Mouse (Mus musculus): ENCODE results near the gene Stk32b. TPM values are rescaled to one million over a fixed set of nuclear protein-coding genes. Genes with fewer than 3 reads are reported as not detected.

The Stk32b gene
- polyA plus RNA-seq (2016; fragmentation: Nextera tagmentation; extraction: Ambion mirVana), result 11.9 and 13.4 TPM in 2 replicates

DNA sequence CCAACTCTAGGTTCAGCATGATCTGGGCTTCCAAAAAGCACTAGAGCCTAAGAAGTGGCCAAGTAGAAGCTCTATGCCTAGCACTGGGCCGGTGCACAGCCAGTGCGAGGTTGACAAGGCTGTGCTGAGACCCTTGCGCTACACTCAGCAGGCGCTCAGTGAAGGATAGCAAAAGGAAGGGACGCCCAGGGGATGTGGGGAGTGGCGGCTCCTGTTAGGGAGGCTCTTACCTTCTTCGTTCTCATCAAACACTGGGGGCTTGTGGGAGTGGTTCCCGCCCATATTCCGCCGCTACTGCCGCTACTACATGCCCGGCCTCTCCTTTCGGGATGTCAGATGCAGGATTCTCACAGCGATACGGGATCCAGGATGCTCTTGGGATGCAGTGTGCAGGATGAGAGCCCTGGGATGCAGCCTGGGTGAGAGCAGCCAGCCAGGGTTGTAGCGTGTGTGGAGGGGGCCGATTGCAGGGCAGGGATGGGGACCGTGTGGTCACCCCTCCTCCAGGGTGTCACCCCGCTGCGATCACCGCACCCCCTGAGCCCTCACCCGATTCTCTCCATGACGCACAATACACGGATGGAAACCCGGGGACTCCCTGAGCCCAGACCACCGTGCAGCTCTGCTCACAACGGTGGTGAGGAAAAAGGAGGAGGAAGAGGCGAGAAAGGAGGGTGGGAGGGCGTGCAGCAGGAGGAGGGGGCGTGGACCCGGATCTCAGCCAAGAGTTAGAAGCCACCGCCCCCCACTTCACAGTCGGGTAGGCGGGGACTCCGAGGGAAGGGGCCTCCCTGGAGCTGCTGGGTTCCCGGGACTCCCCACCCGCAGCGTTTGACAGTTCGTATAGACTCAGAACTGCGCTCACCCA is at the start of gene Stk32b:
Gene Stk32b (minus strand): TSS at position 667 of the 868 bp plus-strand sequence.
- peak; percentile 90 for ATAC-seq (ENCODE audit: low FRiP score, low read depth)
- under 1% methylated on average over 40 of the region's 40 CpGs for WGBS
- H3K4me2 ChIP-seq (replicated peaks), result peak within 1 kb of the TSS; percentile 76
- peaks cover 8% of the 10 kb centered on the region; the same call in 1 of the 2 replicates for H3K4me1 ChIP-seq
- H3K27ac ChIP-seq, result peak within 1 kb of the TSS; percentile 5; the same call in 1 of the 2 replicates
- H3K27me3 ChIP-seq (replicated peaks), result peaks cover 2% of the 10 kb centered on the region; the same call in 1 of the 2 replicates
- no peaks in the 10 kb centered on the region for H3K36me3 ChIP-seq
- H3K9me3 ChIP-seq, result no peaks in the 10 kb centered on the region
- peak within 1 kb of the TSS; percentile 42 for H3K4me3 ChIP-seq
- peak within 1 kb of the TSS; percentile 69 for H3K9ac ChIP-seq

DNA sequence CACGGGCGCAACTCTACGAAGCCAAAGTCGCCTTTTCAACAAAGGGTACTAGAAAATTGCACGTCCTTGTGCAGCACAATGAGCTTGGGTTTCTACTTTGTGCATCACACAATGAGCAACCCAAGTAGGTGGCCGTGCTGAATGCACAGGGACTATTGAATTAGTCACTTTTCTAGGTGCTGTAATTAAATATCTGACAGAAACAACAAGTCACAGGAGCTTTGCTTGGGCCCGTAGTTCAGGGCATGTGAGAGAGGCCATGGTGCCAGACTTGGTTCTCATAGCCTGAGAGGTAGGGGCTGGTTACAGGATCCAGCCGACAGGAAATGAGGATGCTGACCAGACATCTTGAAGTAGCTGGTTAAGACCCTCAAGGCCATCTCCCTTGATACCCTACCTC is 48.9 kb upstream of the Stk32b start:
- Histone ChIP-seq H3K4me2 (replicated peaks) (no peak overlapping the region), H3K27me3 (replicated peaks) (0 out of 2 replicates have a peak, but pooled peaks cover 7% of the 10 kb centered on the region), H3K4me3 (no peak overlapping the region), H3K9me3 (no peaks in the 10 kb centered on the region), H3K27ac (no peak overlapping the region), H3K36me3 (no peaks in the 10 kb centered on the region), H3K4me1 (0 out of 2 replicates have a peak, but pooled peaks cover 2% of the 10 kb centered on the region), H3K9ac (no peak overlapping the region)
- ATAC-seq (ENCODE audit: low FRiP score, low read depth), result no peak
- WGBS, result 22% methylated on average over 8 of the region's 8 CpGs

DNA sequence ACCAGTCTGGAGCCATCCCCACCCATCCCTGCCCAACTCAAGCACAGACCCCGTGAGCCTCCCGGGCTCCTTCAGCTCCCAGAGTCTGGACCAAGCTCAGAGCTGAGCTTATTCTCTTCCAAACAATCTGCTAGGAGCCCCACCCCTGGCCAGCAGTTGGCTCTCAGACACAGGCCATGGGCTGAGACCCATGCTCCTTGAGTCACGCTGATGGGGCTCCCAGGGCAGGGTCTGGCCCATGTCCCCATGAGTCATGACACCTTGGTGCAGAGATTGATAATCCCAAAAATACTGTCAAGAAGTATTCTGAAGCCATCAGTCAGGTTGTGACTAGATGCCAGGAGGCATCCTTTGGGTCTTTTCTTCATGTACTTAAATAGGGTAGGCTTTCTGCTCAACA is 45.1 kb upstream of the Stk32b start:
- ATAC-seq (ENCODE audit: low FRiP score, low read depth), result no peak
- Histone ChIP-seq H3K27me3 (replicated peaks) (no peaks in the 10 kb centered on the region), H3K4me1 (no peaks in the 10 kb centered on the region), H3K4me3 (no peak overlapping the region), H3K27ac (no peak overlapping the region), H3K36me3 (no peaks in the 10 kb centered on the region), H3K4me2 (replicated peaks) (no peak overlapping the region), H3K9me3 (no peaks in the 10 kb centered on the region), H3K9ac (no peak overlapping the region)
- WGBS, result 90% methylated on average over 3 of the region's 3 CpGs

DNA sequence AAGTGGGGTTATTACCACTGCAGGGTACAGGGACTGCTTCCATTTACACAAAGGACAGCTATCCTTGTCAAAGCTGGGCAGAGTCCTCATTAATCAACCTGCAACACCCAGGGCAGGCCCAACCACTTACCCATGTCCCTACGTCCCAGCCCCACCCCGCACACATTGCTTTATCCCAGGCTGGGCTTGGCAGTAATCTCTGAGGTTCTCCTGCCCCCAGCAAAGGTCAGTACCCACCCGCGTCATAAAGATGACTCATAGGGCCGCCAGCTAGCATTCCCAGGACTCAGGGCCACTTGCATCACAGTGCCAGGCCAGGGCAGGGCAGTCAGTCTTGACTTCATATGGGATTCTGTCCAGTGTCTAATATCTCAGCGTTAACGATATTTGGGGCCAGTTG is 36.4 kb upstream of the Stk32b start:
- ATAC-seq (ENCODE audit: low FRiP score, low read depth), result no peak
- 82% methylated on average over 7 of the region's 7 CpGs for WGBS
- no peaks in the 10 kb centered on the region for H3K9me3 ChIP-seq
- H3K27ac ChIP-seq, result no peak overlapping the region
- no peak overlapping the region for H3K9ac ChIP-seq
- no peak overlapping the region for H3K4me2 ChIP-seq (replicated peaks)
- no peaks in the 10 kb centered on the region for H3K4me1 ChIP-seq
- H3K27me3 ChIP-seq (replicated peaks), result 0 out of 2 replicates have a peak, but pooled peaks cover 3% of the 10 kb centered on the region
- no peak overlapping the region for H3K4me3 ChIP-seq
- no peaks in the 10 kb centered on the region for H3K36me3 ChIP-seq

DNA sequence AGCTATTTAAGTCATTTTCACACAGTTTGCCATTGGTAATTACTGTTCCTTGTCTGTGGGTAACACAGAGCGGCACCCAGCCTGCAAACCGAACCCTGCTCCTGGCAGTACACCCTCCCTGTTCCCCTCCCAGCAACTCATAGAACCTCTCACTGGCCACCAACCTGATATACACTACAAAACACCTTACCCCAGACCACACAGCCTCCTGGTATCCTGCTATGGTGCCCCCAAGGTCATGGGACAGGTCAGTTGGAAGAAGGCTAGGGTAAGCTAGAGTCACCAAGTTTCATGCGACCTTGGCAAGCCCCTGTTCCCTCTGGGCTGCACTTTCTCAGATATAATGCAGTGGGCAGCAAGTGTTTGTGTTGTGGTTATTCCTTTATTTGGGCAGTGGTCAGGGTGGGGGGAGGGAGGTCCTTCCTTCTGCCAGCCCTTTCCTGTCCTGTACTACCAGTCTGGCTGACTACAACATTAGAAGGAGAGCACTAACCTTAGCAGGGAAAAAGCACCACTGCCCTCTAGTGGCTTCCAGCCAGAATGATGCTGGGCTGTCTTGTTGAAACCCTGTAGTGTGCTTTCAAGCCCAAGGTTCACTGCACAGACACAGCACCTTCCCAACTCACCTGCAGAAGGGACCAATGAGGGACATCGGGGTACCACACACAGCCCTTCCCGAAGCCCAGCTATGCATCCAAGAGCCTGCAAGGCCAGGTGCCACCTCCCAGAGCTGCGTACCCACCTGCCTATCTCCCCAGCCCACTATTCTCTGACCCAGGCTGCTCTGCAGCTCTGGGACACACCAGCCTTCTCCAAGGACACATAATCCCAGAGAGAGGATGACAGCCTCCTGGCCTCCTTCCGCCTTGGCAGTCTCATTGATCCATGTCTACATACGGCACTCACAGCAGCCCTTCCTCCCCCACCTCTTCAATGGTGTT is 35.3 kb upstream of the Stk32b start:
- ATAC-seq (ENCODE audit: low FRiP score, low read depth), result peak; percentile 80
- WGBS, result 68% methylated on average over 8 of the region's 8 CpGs
- Histone ChIP-seq H3K9me3 (no peaks in the 10 kb centered on the region), H3K4me3 (no peak overlapping the region), H3K27ac (no peak overlapping the region), H3K9ac (no peak overlapping the region), H3K36me3 (no peaks in the 10 kb centered on the region), H3K4me2 (replicated peaks) (no peak overlapping the region), H3K27me3 (replicated peaks) (0 out of 2 replicates have a peak, but pooled peaks cover 3% of the 10 kb centered on the region), H3K4me1 (no peaks in the 10 kb centered on the region)

DNA sequence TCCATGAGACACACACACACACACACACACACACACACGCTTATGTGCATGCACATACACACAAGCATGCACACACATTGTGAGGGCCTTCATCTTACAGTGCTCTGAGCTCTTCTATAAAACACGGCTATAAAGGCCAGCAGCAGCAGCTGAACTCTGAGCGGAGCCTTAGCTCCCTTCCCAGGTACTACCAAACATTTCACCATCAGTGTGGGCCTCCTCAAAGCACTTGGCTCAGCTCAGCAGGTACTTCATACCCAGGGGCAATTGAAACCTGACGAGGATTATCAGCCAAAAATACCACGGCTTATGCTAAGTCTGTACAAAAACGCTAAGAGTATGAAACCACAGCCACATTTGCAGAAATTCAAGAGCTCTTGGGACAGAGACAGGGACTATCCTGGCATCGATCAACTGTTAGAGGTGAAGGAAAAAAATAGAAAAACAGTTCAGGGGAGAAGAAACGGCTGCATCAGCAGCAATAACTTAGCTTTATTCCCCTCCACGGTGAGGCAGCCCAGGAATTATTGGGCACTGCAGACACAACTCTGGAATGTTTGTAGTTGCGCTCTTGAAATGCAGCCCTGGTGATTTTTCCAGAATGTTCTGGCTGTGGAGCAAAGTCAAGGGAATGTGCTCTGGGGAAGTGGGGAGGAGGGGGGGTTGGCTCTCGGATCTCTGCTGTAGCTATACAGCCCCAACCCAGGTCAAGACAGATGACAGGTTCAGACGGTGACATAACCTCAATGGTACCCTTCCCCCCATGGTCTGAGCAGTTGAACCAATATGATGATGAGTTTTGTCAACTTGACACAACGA is 27.1 kb upstream of the Stk32b start:
- 82% methylated on average over 13 of the region's 13 CpGs for WGBS
- Histone ChIP-seq H3K4me2 (replicated peaks) (no peak overlapping the region), H3K36me3 (no peaks in the 10 kb centered on the region), H3K9me3 (no peaks in the 10 kb centered on the region), H3K9ac (no peak overlapping the region), H3K27me3 (replicated peaks) (no peaks in the 10 kb centered on the region), H3K4me3 (no peak overlapping the region), H3K4me1 (no peaks in the 10 kb centered on the region), H3K27ac (no peak overlapping the region)
- ATAC-seq (ENCODE audit: low FRiP score, low read depth), result no peak

DNA sequence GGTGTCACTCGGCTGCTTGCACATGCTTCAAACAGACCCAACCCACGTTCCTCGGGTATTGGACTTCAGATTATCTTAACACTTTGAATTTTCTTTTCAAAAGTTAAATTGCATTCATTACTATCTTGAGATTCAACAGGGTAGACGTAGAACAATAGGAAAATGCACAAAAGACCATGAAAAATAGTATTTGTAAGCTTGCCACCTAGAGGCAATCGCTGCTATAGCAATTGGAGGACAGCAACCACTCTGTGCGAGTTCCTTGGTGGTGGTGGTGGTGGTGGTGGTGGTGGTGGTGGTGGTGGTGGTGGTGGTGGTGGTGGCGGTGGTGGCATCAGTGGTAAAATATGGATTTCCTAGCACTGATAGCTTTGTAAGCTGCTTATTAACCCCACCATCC is 19.2 kb upstream of the Stk32b start:
- 66% methylated on average over 7 of the region's 7 CpGs for WGBS
- no peaks in the 10 kb centered on the region for H3K9me3 ChIP-seq

DNA sequence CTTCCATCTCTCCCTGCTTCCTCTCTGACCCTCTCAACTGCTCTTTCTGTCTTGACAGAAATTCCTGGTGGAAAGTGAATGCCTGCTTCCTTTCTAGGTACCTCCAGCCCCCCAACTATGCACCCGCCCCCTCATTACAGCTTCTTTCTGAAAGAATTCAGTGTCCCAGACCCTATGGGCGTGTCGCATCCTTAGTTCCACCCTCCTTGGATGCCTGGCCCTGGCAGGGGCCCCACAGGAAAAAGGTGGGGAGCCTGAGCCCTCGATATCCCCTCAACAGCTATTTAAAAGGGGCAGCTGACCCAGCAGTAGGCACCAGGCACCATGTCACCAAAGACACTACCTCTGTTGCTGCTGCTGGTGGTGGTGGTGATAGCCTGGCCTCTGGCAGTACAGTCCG is 18.3 kb upstream of the Stk32b start, which contains the start of gene Cytl1:
Gene Cytl1 (plus strand): TSS at position 296 of the 400 bp plus-strand sequence.
- Histone ChIP-seq H3K4me3 (no peak within 1 kb of the TSS), H3K9ac (no peak within 1 kb of the TSS), H3K27me3 (replicated peaks) (no peaks in the 10 kb centered on the region), H3K9me3 (no peaks in the 10 kb centered on the region), H3K27ac (no peak within 1 kb of the TSS), H3K36me3 (no peaks in the 10 kb centered on the region), H3K4me2 (replicated peaks) (no peak within 1 kb of the TSS), H3K4me1 (no peaks in the 10 kb centered on the region)
- 37% methylated on average over 5 of the region's 5 CpGs for WGBS
- ATAC-seq (ENCODE audit: low FRiP score, low read depth), result no peak

More for the DNA sequence above, 19.2 kb upstream of the Stk32b start:
- Histone ChIP-seq H3K4me1 (no peaks in the 10 kb centered on the region), H3K4me2 (replicated peaks) (no peak overlapping the region), H3K9ac (no peak overlapping the region), H3K27ac (no peak overlapping the region), H3K36me3 (no peaks in the 10 kb centered on the region), H3K4me3 (no peak overlapping the region), H3K27me3 (replicated peaks) (no peaks in the 10 kb centered on the region)
- ATAC-seq (ENCODE audit: low FRiP score, low read depth), result no peak

DNA sequence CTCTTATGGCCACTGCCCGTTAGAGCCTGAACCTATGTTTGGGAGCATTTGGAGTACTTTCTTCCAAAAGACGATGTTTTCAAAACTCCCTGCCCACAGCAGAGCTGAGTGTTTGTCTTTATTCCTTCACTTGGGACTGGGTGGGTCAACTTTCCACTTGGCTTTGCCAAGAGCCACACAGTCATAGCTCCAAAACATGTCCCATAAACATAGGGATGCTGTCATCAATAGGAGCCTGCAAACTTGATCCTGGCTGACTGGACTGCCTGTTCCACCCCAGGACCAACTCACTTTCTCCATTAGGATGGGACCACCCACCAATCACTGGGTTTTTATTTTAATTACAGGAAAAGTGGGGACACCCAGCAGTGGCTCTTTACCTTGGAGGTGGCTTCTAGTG is 13.8 kb upstream of the Stk32b start:
- no peak overlapping the region for H3K27ac ChIP-seq
- no peak overlapping the region for H3K9ac ChIP-seq
- no peaks in the 10 kb centered on the region for H3K9me3 ChIP-seq
- no peak overlapping the region for H3K4me3 ChIP-seq
- H3K4me1 ChIP-seq, result no peaks in the 10 kb centered on the region
- ATAC-seq (ENCODE audit: low FRiP score, low read depth), result no peak
- no peaks in the 10 kb centered on the region for H3K36me3 ChIP-seq
- no peaks in the 10 kb centered on the region for H3K27me3 ChIP-seq (replicated peaks)
- 89% methylated on average over 2 of the region's 2 CpGs for WGBS
- H3K4me2 ChIP-seq (replicated peaks), result no peak overlapping the region

DNA sequence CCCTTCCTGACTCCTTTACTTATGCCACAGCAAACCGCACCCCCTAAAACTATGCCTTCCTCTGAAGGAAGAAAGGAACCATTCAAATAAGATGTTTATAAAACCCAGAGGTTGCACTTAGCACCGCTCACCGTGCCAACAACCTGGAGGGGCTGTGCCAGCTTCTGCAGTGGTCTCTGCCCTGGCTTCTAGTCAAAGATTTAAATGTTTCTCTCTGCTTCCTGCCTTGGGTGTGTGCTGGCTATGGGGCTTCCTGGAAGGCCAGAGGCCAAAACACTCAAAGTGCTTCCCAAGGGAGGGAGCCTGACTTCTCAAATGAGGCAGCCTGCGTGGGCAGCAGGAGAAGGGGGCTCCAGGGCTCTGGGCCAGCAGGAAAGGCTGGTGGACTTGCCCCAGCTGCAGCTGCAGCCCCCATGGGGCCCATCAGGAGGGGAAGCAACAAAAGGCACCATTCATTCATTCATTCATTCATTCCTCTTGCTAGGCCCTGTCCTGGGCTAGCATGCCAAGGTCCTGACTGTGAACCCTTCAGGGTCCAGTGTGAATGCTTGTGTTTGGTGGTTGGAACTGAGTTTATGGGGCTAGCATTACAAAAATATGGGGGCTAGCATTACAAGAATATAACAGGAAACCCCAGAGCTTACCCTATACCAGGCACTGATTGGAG is 8.4 kb upstream of the Stk32b start:
- no peak overlapping the region for H3K9ac ChIP-seq
- H3K4me1 ChIP-seq, result no peaks in the 10 kb centered on the region
- no peak for ATAC-seq (ENCODE audit: low FRiP score, low read depth)
- no peak overlapping the region for H3K4me3 ChIP-seq
- no peaks in the 10 kb centered on the region for H3K27me3 ChIP-seq (replicated peaks)
- H3K27ac ChIP-seq, result no peak overlapping the region
- WGBS, result 81% methylated on average over 4 of the region's 4 CpGs
- H3K9me3 ChIP-seq, result no peaks in the 10 kb centered on the region
- H3K36me3 ChIP-seq, result no peaks in the 10 kb centered on the region
- H3K4me2 ChIP-seq (replicated peaks), result no peak overlapping the region

DNA sequence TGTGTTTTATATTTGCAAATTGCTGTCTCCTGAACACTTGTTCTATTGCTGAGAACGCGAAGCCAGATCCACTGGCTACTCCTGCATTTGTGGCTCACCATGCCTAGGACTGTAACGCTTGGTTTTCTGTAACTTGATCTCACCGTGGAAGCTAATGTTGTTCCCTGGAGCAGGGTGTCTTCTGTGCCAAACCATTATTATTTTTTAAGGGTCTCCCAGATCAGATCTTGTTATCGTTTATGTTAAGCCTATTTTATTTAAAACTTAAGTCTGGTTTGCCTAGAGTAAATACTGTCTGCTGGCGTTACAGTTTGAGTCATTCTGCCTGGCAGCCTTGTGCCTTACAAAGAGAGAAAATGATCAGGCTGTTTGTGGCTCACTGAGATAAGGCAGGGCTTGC is 3.7 kb upstream of the Stk32b start:
- no peak overlapping the region for H3K4me2 ChIP-seq (replicated peaks)
- H3K27me3 ChIP-seq (replicated peaks), result 0 out of 2 replicates have a peak, but pooled peaks cover 2% of the 10 kb centered on the region
- no peak overlapping the region for H3K4me3 ChIP-seq
- no peak overlapping the region for H3K9ac ChIP-seq
- WGBS, result 26% methylated on average over 6 of the region's 6 CpGs
- H3K36me3 ChIP-seq, result no peaks in the 10 kb centered on the region
- no peak overlapping the region for H3K27ac ChIP-seq
- no peak for ATAC-seq (ENCODE audit: low FRiP score, low read depth)
- H3K9me3 ChIP-seq, result no peaks in the 10 kb centered on the region
- H3K4me1 ChIP-seq, result peaks cover 8% of the 10 kb centered on the region; the same call in 1 of the 2 replicates
